Mouse (Mus musculus) midbrain, embryonic 13.5 days (tissue): Measurements from ENCODE around the gene Klf12. TPM values are rescaled to one million over a fixed set of nuclear protein-coding genes. Genes with fewer than 3 reads are reported as not detected.
"Not testable (repeated sequence)": the region's sequence is repeated elsewhere in the genome, so short reads cannot be mapped to it uniquely, and the experiment has no call there.

Source experiments
- ATAC-seq: fragments of 200-750 bp; cut with Nextera tagmentation; 2 replicates; pipeline ENCODE4 v1.8.0; 2017; ENCODE audit warnings: mild to moderate bottlenecking, moderate TSS enrichment, moderate library complexity
- H3K27ac ChIP-seq: fragments of 300-500 bp; sonication (generic); 2 replicates; pipeline ENCODE4 v1.5.1; 2015; ENCODE audit warnings: inconsistent platforms, mild to moderate bottlenecking, moderate library complexity
- H3K27me3 ChIP-seq: fragments of 300-500 bp; sonication (generic); 2 replicates; pipeline ENCODE4 v1.6.1; 2015; ENCODE audit warnings: mild to moderate bottlenecking, inconsistent platforms
- H3K36me3 ChIP-seq: fragments of 300-500 bp; sonication (generic); 2 replicates; pipeline ENCODE4 v1.6.1; 2015; ENCODE audit warnings: mild to moderate bottlenecking, inconsistent platforms
- H3K4me1 ChIP-seq: fragments of 300-500 bp; sonication (generic); replicated peaks from 2 replicates; pipeline ENCODE4 v1.6.1; 2015; ENCODE audit warnings: inconsistent platforms
- H3K4me2 ChIP-seq: fragments of 300-500 bp; sonication (generic); replicated peaks from 2 replicates; pipeline ENCODE4 v1.6.1; 2015; ENCODE audit warnings: moderate library complexity, mild to moderate bottlenecking, inconsistent platforms
- H3K4me3 ChIP-seq: fragments of 300-500 bp; sonication (generic); replicated peaks from 2 replicates; pipeline ENCODE4 v1.5.1; 2015; ENCODE audit warnings: mild to moderate bottlenecking, inconsistent platforms
- H3K9ac ChIP-seq: fragments of 300-500 bp; sonication (generic); replicated peaks from 2 replicates; pipeline ENCODE4 v1.6.1; 2015; ENCODE audit warnings: mild to moderate bottlenecking, inconsistent platforms
- H3K9me3 ChIP-seq: fragments of 300-500 bp; sonication (generic); 2 replicates; pipeline ENCODE4 v1.6.1; 2016; ENCODE audit warnings: mild to moderate bottlenecking, inconsistent platforms
- WGBS: fragments of 180-500 bp; shearing (Covaris S2); methylation state at CpG from one replicate; pipeline ENCODE4 v1.1.7; 2015; 5-methylcytosine and 5-hydroxymethylcytosine counted together
- polyA plus RNA-seq: library from polyadenylated mRNA; unstranded; fragments of >200 nt; fragmentation: Nextera tagmentation; extraction: Ambion mirVana; gene quantifications from 2 replicates; pipeline ENCODE4 v1.2.1, GENCODE M21; 2015

Gene Klf12
- polyA plus RNA-seq, 1 experiment from 2014 or later, result 58.9 TPM

GRCm38 (mm10) chr14:99894708-99895383 lies 389.6 kb downstream of the Klf12 start:
- no peak overlapping the region for H3K27ac ChIP-seq
- 22% methylated on average over 7 of the region's 7 CpGs for WGBS
- H3K4me3 ChIP-seq, result no peak overlapping the region
- no peaks in the 10 kb centered on the region for H3K27me3 ChIP-seq
- H3K36me3 ChIP-seq, result peaks cover 10% of the 10 kb centered on the region
- no peaks in the 10 kb centered on the region for H3K9me3 ChIP-seq
- H3K9ac ChIP-seq, result no peak overlapping the region
- H3K4me1 ChIP-seq, result 0 out of 2 replicates have a peak, but pooled peaks cover 2% of the 10 kb centered on the region
- ATAC-seq, result peak; percentile 84
- no peak overlapping the region for H3K4me2 ChIP-seq

GRCm38 (mm10) chr14:99894062-99894461 lies 390.4 kb downstream of the Klf12 start:
- Histone ChIP-seq H3K4me3 (no peak overlapping the region), H3K4me2 (no peak overlapping the region), H3K4me1 (0 out of 2 replicates have a peak, but pooled peaks cover 2% of the 10 kb centered on the region), H3K9me3 (no peaks in the 10 kb centered on the region), H3K9ac (no peak overlapping the region), H3K36me3 (peaks cover 9% of the 10 kb centered on the region), H3K27ac (no peak overlapping the region), H3K27me3 (no peaks in the 10 kb centered on the region)
- ATAC-seq, result no peak
- WGBS, result 77% methylated on average over 14 of the region's 14 CpGs

- no peak for ATAC-seq
- no peak overlapping the region for H3K27ac ChIP-seq
- H3K4me3 ChIP-seq, result no peak overlapping the region
- H3K27me3 ChIP-seq, result no peaks in the 10 kb centered on the region
- H3K36me3 ChIP-seq, result no peaks in the 10 kb centered on the region
- H3K9ac ChIP-seq, result no peak overlapping the region
- 87% methylated on average over 2 of the region's 2 CpGs for WGBS
- no peak overlapping the region for H3K4me2 ChIP-seq
- no peaks in the 10 kb centered on the region for H3K4me1 ChIP-seq
- H3K9me3 ChIP-seq, result no peaks in the 10 kb centered on the region
Measured at GRCm38 (mm10) chr14:99886503-99886902, 398.0 kb downstream of the Klf12 start.

GRCm38 (mm10) chr14:99885562-99885961 lies 398.9 kb downstream of the Klf12 start:
- Histone ChIP-seq H3K27ac (no peak overlapping the region), H3K4me1 (no peaks in the 10 kb centered on the region), H3K9me3 (no peaks in the 10 kb centered on the region), H3K9ac (no peak overlapping the region), H3K4me3 (no peak overlapping the region), H3K4me2 (no peak overlapping the region), H3K36me3 (no peaks in the 10 kb centered on the region), H3K27me3 (no peaks in the 10 kb centered on the region)
- no peak for ATAC-seq
- 80% methylated on average over 2 of the region's 2 CpGs for WGBS

GRCm38 (mm10) chr14:99885128-99885527 lies 399.4 kb downstream of the Klf12 start:
- H3K9ac ChIP-seq, result no peak overlapping the region
- no peaks in the 10 kb centered on the region for H3K9me3 ChIP-seq
- H3K4me2 ChIP-seq, result no peak overlapping the region
- 59% methylated on average over 4 of the region's 4 CpGs for WGBS
- peaks cover under 1% of the 10 kb centered on the region; the same call in 1 of the 2 replicates for H3K36me3 ChIP-seq
- no peak for ATAC-seq
- no peaks in the 10 kb centered on the region for H3K4me1 ChIP-seq
- no peak overlapping the region for H3K27ac ChIP-seq
- H3K27me3 ChIP-seq, result no peaks in the 10 kb centered on the region
- no peak overlapping the region for H3K4me3 ChIP-seq

- H3K4me2 ChIP-seq, result no peak overlapping the region
- H3K4me1 ChIP-seq, result peaks cover 9% of the 10 kb centered on the region; the same call in 1 of the 2 replicates
- ATAC-seq, result no peak
- no peaks in the 10 kb centered on the region for H3K9me3 ChIP-seq
- H3K27me3 ChIP-seq, result no peaks in the 10 kb centered on the region
- 82% methylated on average over 5 of the region's 5 CpGs for WGBS
- no peak overlapping the region for H3K27ac ChIP-seq
- H3K4me3 ChIP-seq, result no peak overlapping the region
- H3K9ac ChIP-seq, result no peak overlapping the region
- H3K36me3 ChIP-seq, result peaks cover 22% of the 10 kb centered on the region
Measured at GRCm38 (mm10) chr14:99876791-99877578, 407.5 kb downstream of the Klf12 start.

GRCm38 (mm10) chr14:99873725-99874124 lies 410.8 kb downstream of the Klf12 start:
- ATAC-seq, result no peak
- Histone ChIP-seq H3K4me3 (no peak overlapping the region), H3K4me1 (peaks cover 9% of the 10 kb centered on the region; the same call in 1 of the 2 replicates), H3K27me3 (no peaks in the 10 kb centered on the region), H3K9me3 (no peaks in the 10 kb centered on the region), H3K36me3 (peaks cover 18% of the 10 kb centered on the region), H3K27ac (no peak overlapping the region), H3K9ac (no peak overlapping the region), H3K4me2 (no peak overlapping the region)
- WGBS, result 91% methylated on average over 5 of the region's 5 CpGs

- Histone ChIP-seq H3K27me3 (no peaks in the 10 kb centered on the region), H3K27ac (0 out of 2 replicates have a peak overlapping the region, but pooled peaks have one; percentile 16), H3K36me3 (no peaks in the 10 kb centered on the region), H3K4me3 (no peak overlapping the region), H3K9me3 (no peaks in the 10 kb centered on the region), H3K9ac (no peak overlapping the region), H3K4me2 (no peak overlapping the region), H3K4me1 (no peaks in the 10 kb centered on the region)
- ATAC-seq, result no peak
- WGBS, result 87% methylated on average over 14 of the region's 14 CpGs
Measured at GRCm38 (mm10) chr14:99856158-99857011, 428.1 kb downstream of the Klf12 start.

- not testable (repeated sequence) for H3K36me3 ChIP-seq, ATAC-seq, H3K4me1 ChIP-seq, H3K9ac ChIP-seq, H3K27me3 ChIP-seq, H3K9me3 ChIP-seq, H3K27ac ChIP-seq, H3K4me3 ChIP-seq, H3K4me2 ChIP-seq
Measured at GRCm38 (mm10) chr14:99854467-99854807, 430.0 kb downstream of the Klf12 start.

GRCm38 (mm10) chr14:99853769-99854466 lies 430.6 kb downstream of the Klf12 start:
- not testable (repeated sequence) for H3K9me3 ChIP-seq, H3K9ac ChIP-seq, H3K4me2 ChIP-seq, H3K27me3 ChIP-seq, H3K4me3 ChIP-seq, H3K4me1 ChIP-seq, H3K27ac ChIP-seq, ATAC-seq, H3K36me3 ChIP-seq
- 96% methylated on average over 4 of the region's 4 CpGs for WGBS

- Histone ChIP-seq H3K4me1 (no peaks in the 10 kb centered on the region), H3K9me3 (no peaks in the 10 kb centered on the region), H3K36me3 (no peaks in the 10 kb centered on the region), H3K4me2 (no peak overlapping the region), H3K4me3 (no peak overlapping the region), H3K27ac (no peak overlapping the region), H3K9ac (no peak overlapping the region), H3K27me3 (no peaks in the 10 kb centered on the region)
- WGBS, result 87% methylated on average over 10 of the region's 10 CpGs
- ATAC-seq, result no peak
Measured at GRCm38 (mm10) chr14:99850350-99850749, 434.1 kb downstream of the Klf12 start.
